Mouse (Mus musculus): ENCODE data around the gene Camk2d.

DNA sequence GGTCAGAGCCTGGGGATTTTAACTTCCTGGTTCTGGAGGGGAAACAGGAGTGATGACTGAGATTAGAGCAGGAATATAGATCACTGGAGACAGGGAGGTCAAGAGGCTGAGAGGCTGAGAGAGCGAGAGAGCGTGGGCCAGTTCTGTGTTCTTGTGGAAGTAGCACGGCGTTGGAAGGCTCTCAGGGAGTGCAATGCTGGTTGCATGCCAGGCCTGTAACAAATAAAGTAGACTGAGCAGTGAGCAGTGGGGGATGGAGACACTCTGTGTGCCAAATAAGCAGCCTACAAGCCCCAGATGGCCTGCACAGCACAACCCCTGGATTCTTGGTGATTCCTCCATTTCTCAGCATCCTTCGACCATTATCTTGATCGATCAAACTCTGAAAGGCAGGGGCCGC lies 71.3 kb downstream of the Camk2d start:
- TF ChIP-seq CTCF (IDR thresholded peaks at IDR 0.05; ENCODE audit: extremely low read depth, insufficient read depth, low read length) (no peak), POLR2A (IDR thresholded peaks at IDR 0.05; ENCODE audit: extremely low read depth, insufficient read depth, low read length) (no peak)

Data from cortical plate, adult 2 months (tissue).